Mouse (Mus musculus): Measurements from ENCODE around the gene BC107364.
A peak's percentile ranks its signal among the peaks of the same experiment; 100 is the strongest.
"Not testable (repeated sequence)": the region's sequence is repeated elsewhere in the genome, so short reads cannot be mapped to it uniquely, and the experiment has no call there.

Gene BC107364

DNA sequence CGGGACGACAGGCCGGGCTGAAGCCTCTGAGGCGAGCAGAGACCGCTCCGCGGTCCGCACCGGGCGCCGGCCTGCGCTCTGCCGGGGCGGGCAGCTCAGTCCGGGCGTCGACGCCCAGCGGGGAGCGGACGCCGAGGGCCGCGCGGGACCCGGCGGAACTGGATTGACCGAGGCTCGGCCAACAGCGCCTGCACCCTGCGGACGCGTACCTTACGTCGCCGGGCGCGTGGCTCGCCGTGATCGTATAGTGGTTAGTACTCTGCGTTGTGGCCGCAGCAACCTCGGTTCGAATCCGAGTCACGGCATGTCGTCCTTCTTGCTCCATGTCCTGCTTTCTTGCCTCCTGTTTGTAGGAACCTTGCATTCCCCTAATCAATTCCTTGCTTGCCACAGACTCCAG, at the start of gene BC107364:
BC107364 (minus strand) TSS at position 45 of the 400 bp plus-strand sequence.
- DNase-seq (ENCODE audit: extremely low spot score, low spot score), result not testable (repeated sequence)

DNA sequence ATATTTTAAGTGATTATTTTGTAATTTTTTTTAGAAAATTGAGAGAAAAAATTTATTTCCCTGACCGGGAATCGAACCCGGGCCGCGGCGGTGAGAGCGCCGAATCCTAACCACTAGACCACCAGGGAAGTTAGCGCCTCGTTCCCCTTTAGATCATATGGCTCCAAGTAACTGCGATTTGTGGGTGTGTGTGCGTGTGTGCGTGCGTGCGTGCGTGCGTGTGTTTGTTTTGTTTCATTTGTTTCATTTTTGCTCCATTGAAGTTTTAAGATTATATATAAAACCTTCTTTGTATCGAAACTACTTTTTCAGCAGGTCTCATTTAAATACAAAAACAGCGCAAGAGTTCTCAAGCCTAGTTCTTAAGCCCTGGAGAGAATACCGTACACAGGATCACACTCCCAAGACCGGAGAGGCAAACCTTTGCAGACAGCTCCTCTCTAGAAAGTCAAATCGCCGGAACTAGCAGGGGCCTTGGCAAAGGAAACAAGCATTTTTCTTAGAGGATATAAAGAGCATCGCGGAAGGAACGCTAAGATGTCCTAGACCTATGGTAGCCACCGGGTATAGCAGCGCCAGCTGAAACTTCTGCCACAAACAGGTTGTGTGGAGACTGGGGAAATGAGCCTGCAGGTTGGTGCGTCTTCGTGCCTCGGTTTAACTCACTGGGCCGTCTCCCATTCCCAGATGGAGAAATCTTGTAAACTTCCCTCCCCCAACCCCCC, 49.4 kb upstream of the BC107364 start:
- peak; percentile 93 for DNase-seq (ENCODE audit: extremely low spot score, low spot score)

DNA sequence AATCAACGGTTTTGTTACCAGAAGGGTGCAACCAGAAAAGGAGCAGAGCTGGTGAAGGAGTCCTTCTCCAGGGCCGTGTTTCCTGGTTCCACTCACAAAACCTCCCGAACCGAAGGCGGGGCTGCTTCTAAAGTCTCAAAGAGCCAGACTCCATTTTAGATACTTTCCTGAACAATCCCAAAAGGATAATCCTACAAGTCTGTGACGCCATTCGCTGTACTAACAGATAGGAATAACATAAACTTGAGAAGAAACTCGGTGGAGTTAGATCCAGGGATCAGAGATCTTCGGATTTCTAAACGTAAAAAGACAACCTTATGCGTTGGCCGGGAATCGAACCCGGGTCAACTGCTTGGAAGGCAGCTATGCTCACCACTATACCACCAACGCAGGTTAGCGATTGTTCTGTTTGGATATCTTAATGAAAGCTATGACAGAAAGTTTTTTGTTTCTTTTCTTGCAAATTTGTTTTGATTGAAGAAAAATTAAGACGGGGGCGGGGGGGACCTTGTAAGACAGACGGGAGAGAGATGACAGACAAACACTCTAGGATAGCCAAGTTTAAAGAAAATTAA, 48.7 kb upstream of the BC107364 start:
- peak; percentile 78 for DNase-seq (ENCODE audit: extremely low spot score, low spot score)

- DNase-seq (ENCODE audit: extremely low spot score, low spot score), result peak; percentile 97
These were observed 48.1 kb upstream of the BC107364 start for GRCm38 (mm10) chr3:96500289-96500621.

- peak; percentile 84 for DNase-seq (ENCODE audit: extremely low spot score, low spot score)
These were observed 47.6 kb upstream of the BC107364 start for GRCm38 (mm10) chr3:96499481-96500288.

- no peak for DNase-seq (ENCODE audit: extremely low spot score, low spot score)
These were observed 46.6 kb upstream of the BC107364 start for GRCm38 (mm10) chr3:96498476-96499245.

- peak; percentile 77 for DNase-seq (ENCODE audit: extremely low spot score, low spot score)
These were observed 45.4 kb upstream of the BC107364 start for GRCm38 (mm10) chr3:96497451-96498028.

- not testable (repeated sequence) for DNase-seq (ENCODE audit: extremely low spot score, low spot score)
These were observed 44.6 kb upstream of the BC107364 start for GRCm38 (mm10) chr3:96496620-96497275.

DNA sequence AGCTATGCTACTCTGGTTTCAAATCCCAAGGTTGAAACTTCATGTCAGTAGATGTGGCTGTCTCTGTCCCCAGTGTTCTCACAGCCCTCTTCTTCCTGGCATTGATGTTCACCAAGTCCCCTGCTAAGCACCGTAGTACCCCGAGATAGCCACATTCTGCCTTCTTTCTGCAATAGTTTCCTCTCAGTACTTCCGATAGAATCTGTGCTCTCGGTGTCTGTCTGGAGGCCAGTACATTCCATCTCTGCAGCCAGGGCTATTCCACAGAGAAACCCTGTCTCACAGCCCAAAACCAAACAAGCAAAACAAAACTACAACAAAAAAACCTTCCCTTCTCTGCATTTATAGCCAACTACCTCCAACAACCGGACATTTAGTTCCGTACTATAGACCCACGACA, 44.1 kb upstream of the BC107364 start:
- no peak for DNase-seq (ENCODE audit: extremely low spot score, low spot score)

- DNase-seq (ENCODE audit: extremely low spot score, low spot score), result no peak
These were observed 43.5 kb upstream of the BC107364 start for GRCm38 (mm10) chr3:96495490-96496210.

DNA sequence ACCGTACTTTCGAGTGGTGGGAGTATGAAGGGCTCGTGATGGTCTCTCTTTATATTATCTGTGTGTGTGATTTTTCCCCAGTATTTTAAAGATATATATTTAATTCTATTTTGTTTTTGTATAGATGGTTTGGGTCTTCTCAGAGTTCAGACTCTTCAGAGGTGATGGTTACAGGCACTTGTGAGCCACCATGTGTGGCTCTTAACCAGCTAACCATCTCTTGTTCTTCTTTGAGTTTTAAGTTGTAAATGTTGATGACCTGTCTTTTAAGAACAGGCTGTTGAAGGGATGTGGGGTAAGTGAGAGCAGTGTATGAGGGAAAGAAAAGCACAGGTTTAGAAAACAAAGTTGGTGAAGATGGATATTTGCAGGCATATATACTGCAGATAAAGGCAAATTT, 42.8 kb upstream of the BC107364 start:
- no peak for DNase-seq (ENCODE audit: extremely low spot score, low spot score)

DNA sequence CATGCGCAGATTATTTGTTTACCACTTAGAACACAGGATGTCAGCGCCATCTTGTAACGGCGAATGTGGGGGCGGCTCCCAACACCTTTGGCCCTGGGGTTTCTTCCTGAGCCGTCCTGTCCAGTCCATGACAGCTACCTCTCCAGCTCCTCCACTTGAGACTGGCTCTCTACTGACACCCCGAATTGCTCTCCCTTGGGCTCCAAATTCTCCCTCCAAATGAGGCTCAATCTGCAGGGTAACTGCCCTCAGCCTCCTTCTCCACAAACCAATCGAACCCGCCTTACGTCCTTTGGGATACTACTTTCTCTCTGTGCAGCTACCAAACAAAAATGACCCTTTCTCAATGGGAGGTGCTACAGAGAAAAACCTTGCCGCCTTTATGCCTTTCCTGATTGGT, 42.4 kb upstream of the BC107364 start:
- not testable (repeated sequence) for DNase-seq (ENCODE audit: extremely low spot score, low spot score)

GRCm38 (mm10) chr3:96489636-96490035, 37.5 kb upstream of the BC107364 start:
- DNase-seq (ENCODE audit: extremely low spot score, low spot score), result not testable (repeated sequence)

GRCm38 (mm10) chr3:96488907-96489629, 37.0 kb upstream of the BC107364 start:
- DNase-seq (ENCODE audit: extremely low spot score, low spot score), result not testable (repeated sequence)

DNA sequence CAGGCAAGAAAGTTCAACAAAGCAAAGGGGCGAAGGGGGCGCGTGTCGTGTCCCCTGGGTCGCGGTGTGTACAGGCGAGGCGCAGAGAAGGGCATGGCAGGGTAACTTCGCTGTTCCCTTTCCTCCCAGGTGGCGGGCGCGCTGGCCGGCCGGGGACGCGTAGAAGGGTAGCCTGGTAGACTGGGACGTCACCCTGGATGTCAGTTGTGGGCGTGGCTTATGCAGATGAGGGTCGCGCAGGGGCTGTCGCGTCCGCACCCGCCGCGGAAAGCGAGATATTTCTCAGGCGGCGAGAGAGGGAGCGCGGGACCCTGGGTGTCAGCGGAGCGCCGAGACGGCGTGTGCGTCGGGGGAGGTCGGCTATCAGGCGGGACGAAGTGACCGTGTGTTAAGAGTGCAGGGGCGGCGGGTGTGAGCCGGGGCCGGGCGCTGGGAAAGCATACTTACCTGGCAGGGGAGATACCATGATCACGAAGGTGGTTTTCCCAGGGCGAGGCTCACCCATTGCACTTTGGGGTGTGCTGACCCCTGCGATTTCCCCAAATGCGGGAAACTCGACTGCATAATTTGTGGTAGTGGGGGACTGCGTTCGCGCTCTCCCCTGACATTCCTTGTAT, 36.3 kb upstream of the BC107364 start:
- not testable (repeated sequence) for DNase-seq (ENCODE audit: extremely low spot score, low spot score)

- peak; percentile 46 for DNase-seq (ENCODE audit: extremely low spot score, low spot score)
These were observed 35.6 kb upstream of the BC107364 start for GRCm38 (mm10) chr3:96487596-96488289.

- DNase-seq (ENCODE audit: extremely low spot score, low spot score), result not testable (repeated sequence)
These were observed 34.9 kb upstream of the BC107364 start for GRCm38 (mm10) chr3:96486828-96487559.

All from neural tube, embryonic 10.5 days (tissue).